Mouse (Mus musculus): ENCODE measurements around the gene Pgf. TPM values are rescaled to one million over a fixed set of nuclear protein-coding genes. Genes with fewer than 3 reads are reported as not detected.
A peak's percentile ranks its signal among the peaks of the same experiment; 100 is the strongest.

The Pgf gene
- total and polyA plus RNA-seq, 2 experiments from 2014 or later: 3.6 to 5.0 TPM

- no peak overlapping the region for H3K27ac ChIP-seq (ENCODE audit: low read depth)
- WGBS: 81% methylated on average over 14 of the region's 14 CpGs
- no peaks in the 10 kb centered on the region for H3K36me3 ChIP-seq (replicated peaks; ENCODE audit: control insufficient read depth, insufficient read depth, low read length)
- no peak for DNase-seq (ENCODE audit: low spot score)
- H3K4me1 ChIP-seq (ENCODE audit: control insufficient read depth, insufficient read depth): no peaks in the 10 kb centered on the region
- ATAC-seq (ENCODE audit: insufficient read depth, low read depth): no peak
- H3K9me3 ChIP-seq (replicated peaks; ENCODE audit: control insufficient read depth, low read length): no peaks in the 10 kb centered on the region
- H3K27me3 ChIP-seq (ENCODE audit: control insufficient read depth, insufficient read depth, low read length): no peaks in the 10 kb centered on the region
- no peak for TF ChIP-seq CTCF (IDR thresholded peaks at IDR 0.05; ENCODE audit: low read depth)
- TF ChIP-seq EP300 (IDR thresholded peaks at IDR 0.05; ENCODE audit: low read depth): no peak
- H3K4me2 ChIP-seq (ENCODE audit: low read depth, low read length): no peak overlapping the region
- no peak overlapping the region for H3K4me3 ChIP-seq (ENCODE audit: low read depth, low read length)
- H3K9ac ChIP-seq (replicated peaks; ENCODE audit: low read depth, low read length): no peak overlapping the region
Observed at GRCm38 (mm10) chr12:85157797-85158460, 19.7 kb downstream of the Pgf start.

- ATAC-seq (ENCODE audit: insufficient read depth, low read depth): no peak
- WGBS: 29% methylated on average over 6 of the region's 6 CpGs
- H3K4me1 ChIP-seq (ENCODE audit: control insufficient read depth, insufficient read depth): no peaks in the 10 kb centered on the region
- no peak for DNase-seq (ENCODE audit: low spot score)
- no peaks in the 10 kb centered on the region for H3K9me3 ChIP-seq (replicated peaks; ENCODE audit: control insufficient read depth, low read length)
- H3K4me3 ChIP-seq (ENCODE audit: low read depth, low read length): no peak overlapping the region
- H3K36me3 ChIP-seq (replicated peaks; ENCODE audit: control insufficient read depth, insufficient read depth, low read length): no peaks in the 10 kb centered on the region
- H3K27ac ChIP-seq (ENCODE audit: low read depth): no peak overlapping the region
- H3K4me2 ChIP-seq (ENCODE audit: low read depth, low read length): no peak overlapping the region
- TF ChIP-seq EP300 (IDR thresholded peaks at IDR 0.05; ENCODE audit: low read depth) (no peak), CTCF (IDR thresholded peaks at IDR 0.05; ENCODE audit: low read depth) (no peak)
- peaks cover 4% of the 10 kb centered on the region for H3K27me3 ChIP-seq (ENCODE audit: control insufficient read depth, insufficient read depth, low read length)
- no peak overlapping the region for H3K9ac ChIP-seq (replicated peaks; ENCODE audit: low read depth, low read length)
Observed at GRCm38 (mm10) chr12:85156324-85156723, 21.3 kb downstream of the Pgf start.

DNA sequence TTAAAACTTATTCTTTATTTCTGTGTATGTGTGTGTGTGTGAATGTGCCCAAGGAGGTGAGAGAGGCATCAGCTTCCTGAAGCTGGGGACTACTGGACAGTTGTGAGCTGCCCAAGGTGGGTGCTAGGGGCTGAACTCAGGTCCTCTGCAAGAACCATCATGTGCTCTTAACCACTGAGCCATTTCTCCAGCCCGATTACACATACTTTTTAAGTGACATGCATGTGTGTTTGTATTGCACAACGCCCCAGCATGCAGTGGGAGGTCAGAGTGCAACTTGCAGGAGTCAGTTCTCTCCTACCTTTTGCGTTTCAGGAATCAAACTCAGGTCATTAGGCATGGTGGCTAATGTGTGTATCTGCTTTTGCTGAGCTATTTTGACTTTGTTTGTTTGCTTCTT is 24.6 kb downstream of the Pgf start:
- peaks cover 12% of the 10 kb centered on the region for H3K27me3 ChIP-seq (ENCODE audit: control insufficient read depth, insufficient read depth, low read length)
- H3K4me2 ChIP-seq (ENCODE audit: low read depth, low read length): no peak overlapping the region
- H3K9ac ChIP-seq (replicated peaks; ENCODE audit: low read depth, low read length): no peak overlapping the region
- DNase-seq (ENCODE audit: low spot score) (no peak), ATAC-seq (ENCODE audit: insufficient read depth, low read depth) (no peak)
- no peaks in the 10 kb centered on the region for H3K36me3 ChIP-seq (replicated peaks; ENCODE audit: control insufficient read depth, insufficient read depth, low read length)
- H3K4me3 ChIP-seq (ENCODE audit: low read depth, low read length): no peak overlapping the region
- no peaks in the 10 kb centered on the region for H3K9me3 ChIP-seq (replicated peaks; ENCODE audit: control insufficient read depth, low read length)
- no peaks in the 10 kb centered on the region for H3K4me1 ChIP-seq (ENCODE audit: control insufficient read depth, insufficient read depth)
- 76% methylated on average over 3 of the region's 3 CpGs for WGBS
- no peak overlapping the region for H3K27ac ChIP-seq (ENCODE audit: low read depth)
- no peak for TF ChIP-seq CTCF (IDR thresholded peaks at IDR 0.05; ENCODE audit: low read depth)
- TF ChIP-seq EP300 (IDR thresholded peaks at IDR 0.05; ENCODE audit: low read depth): no peak

DNA sequence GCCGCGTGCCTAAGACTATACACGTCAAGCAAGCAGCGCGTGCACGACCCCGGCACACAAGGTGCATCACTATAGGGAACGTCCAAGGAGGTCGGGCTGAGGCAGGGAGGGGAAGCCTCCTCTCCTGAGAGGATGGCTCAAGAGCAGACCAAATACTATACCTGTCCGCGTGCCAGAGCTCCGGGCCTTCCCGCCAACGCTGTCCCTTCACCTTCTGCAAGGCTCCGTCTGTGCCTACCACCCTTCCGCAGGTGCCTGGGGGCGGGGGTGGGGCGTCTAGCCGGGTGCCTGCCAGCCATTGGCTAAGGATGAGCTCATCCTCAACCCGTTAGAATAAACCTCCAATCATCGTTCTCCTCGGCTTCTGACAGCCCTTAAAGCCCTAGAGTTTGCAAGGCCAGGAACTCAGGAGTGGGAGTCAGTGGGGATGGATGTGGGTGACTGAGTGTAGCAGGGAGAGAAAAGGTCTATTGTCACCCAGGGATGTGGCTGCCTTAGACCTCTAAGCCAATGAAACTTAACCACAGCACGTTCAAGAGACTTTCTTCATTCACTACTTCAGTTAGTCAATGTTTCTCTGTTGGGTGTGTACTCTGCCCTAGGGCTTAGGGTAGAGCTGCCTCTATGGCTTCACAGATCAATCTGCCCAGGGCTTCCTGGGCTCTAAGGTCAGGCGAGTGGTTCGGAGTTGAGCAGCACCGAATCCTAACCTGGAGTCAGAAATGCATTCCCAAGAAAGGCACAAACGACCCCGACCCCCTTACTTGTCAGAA is 26.4 kb downstream of the Pgf start, which contains the start of gene Rps6kl1:
TSS of gene Rps6kl1 (minus strand) at position 263 of the 773 bp plus-strand sequence.
- ATAC-seq (ENCODE audit: insufficient read depth, low read depth) (peak; percentile 74), DNase-seq (ENCODE audit: low spot score) (no peak)
- Histone ChIP-seq H3K9me3 (replicated peaks; ENCODE audit: control insufficient read depth, low read length) (no peaks in the 10 kb centered on the region), H3K27ac (ENCODE audit: low read depth) (no peak within 1 kb of the TSS), H3K9ac (replicated peaks; ENCODE audit: low read depth, low read length) (no peak within 1 kb of the TSS), H3K4me3 (ENCODE audit: low read depth, low read length) (peak within 1 kb of the TSS; percentile 32), H3K36me3 (replicated peaks; ENCODE audit: control insufficient read depth, insufficient read depth, low read length) (no peaks in the 10 kb centered on the region), H3K4me1 (ENCODE audit: control insufficient read depth, insufficient read depth) (no peaks in the 10 kb centered on the region), H3K27me3 (ENCODE audit: control insufficient read depth, insufficient read depth, low read length) (peaks cover 12% of the 10 kb centered on the region), H3K4me2 (ENCODE audit: low read depth, low read length) (peak within 1 kb of the TSS; percentile 56)
- TF ChIP-seq EP300 (IDR thresholded peaks at IDR 0.05; ENCODE audit: low read depth) (no peak), CTCF (IDR thresholded peaks at IDR 0.05; ENCODE audit: low read depth) (no peak)
- WGBS: 15% methylated on average over 28 of the region's 28 CpGs

GRCm38 (mm10) chr12:85150321-85151001 is 27.1 kb downstream of the Pgf start:
- H3K36me3 ChIP-seq (replicated peaks; ENCODE audit: control insufficient read depth, insufficient read depth, low read length): no peaks in the 10 kb centered on the region
- peak overlapping the region; percentile 56 for H3K4me2 ChIP-seq (ENCODE audit: low read depth, low read length)
- 20% methylated on average over 20 of the region's 20 CpGs for WGBS
- H3K4me3 ChIP-seq (ENCODE audit: low read depth, low read length): peak overlapping the region; percentile 32
- no peaks in the 10 kb centered on the region for H3K4me1 ChIP-seq (ENCODE audit: control insufficient read depth, insufficient read depth)
- no peak for TF ChIP-seq EP300 (IDR thresholded peaks at IDR 0.05; ENCODE audit: low read depth)
- H3K27me3 ChIP-seq (ENCODE audit: control insufficient read depth, insufficient read depth, low read length): peaks cover 12% of the 10 kb centered on the region
- H3K9ac ChIP-seq (replicated peaks; ENCODE audit: low read depth, low read length): no peak overlapping the region
- H3K9me3 ChIP-seq (replicated peaks; ENCODE audit: control insufficient read depth, low read length): no peaks in the 10 kb centered on the region
- no peak overlapping the region for H3K27ac ChIP-seq (ENCODE audit: low read depth)
- ATAC-seq (ENCODE audit: insufficient read depth, low read depth) (no peak), DNase-seq (ENCODE audit: low spot score) (no peak)
